Mouse (Mus musculus) lung, postnatal 25 days (tissue): ENCODE measurements at regions not wholly inside any gene's neighbourhood (a gene's known extent, or its start where the extent isn't known, plus 50 kb on each side); places are given as distances from the start of the nearest gene placed in this dataset.

Source experiments
- DNase-seq: peaks from one replicate; pipeline ENCODE4 v3.0.0; 2022; ENCODE audit warnings: low spot score

GRCm38 (mm10) chr3:65478215-65478614 is 50.0 kb upstream of the Tiparp start:
- no peak for DNase-seq

- DNase-seq = no peak
These were observed 51.1 kb upstream of the Tiparp start for GRCm38 (mm10) chr3:65477111-65477510.

GRCm38 (mm10) chr3:65476091-65476953 is 51.9 kb upstream of the Tiparp start:
- DNase-seq = no peak

- no peak for DNase-seq
These were observed 53.6 kb upstream of the Tiparp start for GRCm38 (mm10) chr3:65474585-65474984.

GRCm38 (mm10) chr3:65471796-65472195 is 56.4 kb upstream of the Tiparp start:
- DNase-seq = no peak

- DNase-seq = no peak
These were observed 59.0 kb upstream of the Tiparp start for GRCm38 (mm10) chr3:65469207-65469606.

- no peak for DNase-seq
These were observed 63.4 kb upstream of the Tiparp start for GRCm38 (mm10) chr3:65464769-65465168.

- no peak for DNase-seq
These were observed 67.3 kb upstream of the Tiparp start for GRCm38 (mm10) chr3:65460936-65461335.

- DNase-seq = peak; percentile 32
These were observed 67.3 kb upstream of the Ssr3 start for GRCm38 (mm10) chr3:65459702-65460101.

GRCm38 (mm10) chr3:65457931-65458330 is 65.5 kb upstream of the Ssr3 start:
- no peak for DNase-seq

- peak; percentile 39 for DNase-seq
These were observed 63.3 kb upstream of the Ssr3 start for GRCm38 (mm10) chr3:65455597-65456284.

- no peak for DNase-seq
These were observed 61.9 kb upstream of the Ssr3 start for GRCm38 (mm10) chr3:65454301-65454700.

GRCm38 (mm10) chr3:65449176-65449575 is 56.8 kb upstream of the Ssr3 start:
- no peak for DNase-seq

- no peak for DNase-seq
These were observed 51.3 kb upstream of the Ssr3 start for GRCm38 (mm10) chr3:65443701-65444100.

- DNase-seq = no peak
These were observed 50.5 kb upstream of the Ssr3 start for GRCm38 (mm10) chr3:65442946-65443345.

- peak; percentile 72 for DNase-seq
These were observed 49.8 kb upstream of the Ssr3 start for GRCm38 (mm10) chr3:65442269-65442668.
